14 mouse cellular contexts compared by ENCODE assay signal in genomic region chr9:107728919-107729670, GRCm38 (mm10). TPM values are rescaled to one million over a fixed set of nuclear protein-coding genes. Genes with fewer than 3 reads are reported as not detected.
DNase-seq lines count a peak whose midpoint lies in the region; ATAC-seq and TF ChIP-seq lines count a peak whose summit lies in the region.
"Had no signal": no experiment of that assay in that cellular context is flagged by ENCODE, and none has a peak within 500 bp of the region (broad histone marks: within the 10 kb centered on the region; RNA-seq: fewer than 3 reads in every experiment).

No protein-coding gene starts in this region.

- no peak overlapping the region for H3K9ac ChIP-seq in limb, embryonic 14.5 days (ENCODE audit: low read depth, low read length, severe bottlenecking)
- H3K9ac ChIP-seq: kidney, embryonic 15.5 days; limb, embryonic 15.5 days had no signal

- no peak overlapping the region for H3K4me3 ChIP-seq in forebrain, embryonic 10.5 days
- no peak overlapping the region for H3K4me3 ChIP-seq in hindbrain, embryonic 10.5 days
- no peak overlapping the region for H3K4me3 ChIP-seq in limb, embryonic 14.5 days (replicated peaks; ENCODE audit: low read length)
- no peak overlapping the region for H3K4me3 ChIP-seq in cerebellum, adult 2 months (replicated peaks; ENCODE audit: insufficient read depth, low read depth, low read length)
- H3K4me3 ChIP-seq: kidney, embryonic 15.5 days; limb, embryonic 15.5 days had no signal

- peaks cover 72% of the 10 kb centered on the region for H3K4me1 ChIP-seq in forebrain, embryonic 10.5 days
- H3K4me1 ChIP-seq in hindbrain, embryonic 10.5 days (replicated peaks), result peaks cover 75% of the 10 kb centered on the region
- H3K4me1 ChIP-seq in limb, embryonic 14.5 days (ENCODE audit: control insufficient read depth, insufficient read depth, low read length), result peaks cover 42% of the 10 kb centered on the region
- H3K4me1 ChIP-seq in cerebellum, adult 2 months (ENCODE audit: control insufficient read depth, insufficient read depth, low read length), result no peaks in the 10 kb centered on the region

- peaks cover 1% of the 10 kb centered on the region for H3K27me3 ChIP-seq in forebrain, embryonic 10.5 days (ENCODE audit: poor library complexity, severe bottlenecking)
- H3K27me3 ChIP-seq in hindbrain, embryonic 10.5 days (ENCODE audit: insufficient read depth, poor library complexity, severe bottlenecking), result peaks cover 14% of the 10 kb centered on the region; the same call in 1 of the 2 replicates
- H3K27me3 ChIP-seq in limb, embryonic 14.5 days (ENCODE audit: control insufficient read depth, insufficient read depth, low read length), result no peaks in the 10 kb centered on the region
- H3K27me3 ChIP-seq in cerebellum, adult 2 months (ENCODE audit: control insufficient read depth, insufficient read depth, low read length), result no peaks in the 10 kb centered on the region
- H3K27me3 ChIP-seq: kidney, embryonic 15.5 days; limb, embryonic 15.5 days had no signal

- TF ChIP-seq CTCF in cerebellum, adult 2 months (IDR thresholded peaks at IDR 0.05; ENCODE audit: borderline replicate concordance, insufficient read depth, low read depth, low read length), result no peak

- 0 out of 2 replicates have a peak overlapping the region, but pooled peaks have one; percentile 10 for H3K4me2 ChIP-seq in limb, embryonic 14.5 days (replicated peaks; ENCODE audit: low read depth, low read length, severe bottlenecking)
- H3K4me2 ChIP-seq: kidney, embryonic 15.5 days; limb, embryonic 15.5 days had no signal

- no peaks in the 10 kb centered on the region for H3K36me3 ChIP-seq in forebrain, embryonic 10.5 days (replicated peaks)
- H3K36me3 ChIP-seq in hindbrain, embryonic 10.5 days, result no peaks in the 10 kb centered on the region
- no peaks in the 10 kb centered on the region for H3K36me3 ChIP-seq in limb, embryonic 14.5 days (ENCODE audit: control insufficient read depth, insufficient read depth, low read length)
- H3K36me3 ChIP-seq: kidney, embryonic 15.5 days; limb, embryonic 15.5 days had no signal

- H3K27ac ChIP-seq in forebrain, embryonic 10.5 days, result peak overlapping the region; percentile 75
- H3K27ac ChIP-seq in hindbrain, embryonic 10.5 days, result peak overlapping the region; percentile 78
- peak overlapping the region; percentile 55; the same call in 1 of the 2 replicates for H3K27ac ChIP-seq in limb, embryonic 14.5 days (replicated peaks; ENCODE audit: low read depth, low read length)
- no peak overlapping the region for H3K27ac ChIP-seq in cerebellum, adult 2 months (ENCODE audit: insufficient read depth, low read length)

- ATAC-seq in limb, embryonic 14.5 days (ENCODE audit: low FRiP score, low read depth), result no peak

- no peak for TF ChIP-seq POLR2A in limb, embryonic 14.5 days (IDR thresholded peaks at IDR 0.05; ENCODE audit: borderline replicate concordance, extremely low read depth, insufficient read depth, insufficient read length)
- TF ChIP-seq POLR2A in cerebellum, adult 2 months (IDR thresholded peaks at IDR 0.05; ENCODE audit: borderline replicate concordance, insufficient read depth, low read length), result no peak

- DNase-seq in forebrain, embryonic 10.5 days (ENCODE audit: extremely low spot score, low spot score), result no peak
- DNase-seq in hindbrain, embryonic 10.5 days (ENCODE audit: low spot score), result no peak
- DNase-seq in limb, embryonic 14.5 days (ENCODE audit: low spot score), result no peak
- peak; percentile 33 for DNase-seq in retina, embryonic 14.5 days (ENCODE audit: low spot score)
- DNase-seq in cerebellum, adult 2 months, result no peak
- DNase-seq in left cerebral cortex, postnatal 14 days (ENCODE audit: low spot score in 2 of 2), result no peak
- DNase-seq in thymus, adult 18-20 months, result no peak
- DNase-seq: adrenal gland, postnatal 36 days; lung, postnatal 10 days; thymus, postnatal 25 days had no signal

- 74% methylated on average over 6 of the region's 6 CpGs for WGBS in forebrain, embryonic 10.5 days
- 73% methylated on average over 6 of the region's 6 CpGs for WGBS in hindbrain, embryonic 10.5 days
- WGBS in limb, embryonic 14.5 days, result 66% methylated on average over 6 of the region's 6 CpGs
- WGBS in cerebellum, adult 2 months, result 91% methylated on average over 6 of the region's 6 CpGs

- intact Hi-C loops in left cerebral cortex, postnatal 14 days (cut with DNase I), result no loop called here

- no peaks in the 10 kb centered on the region for H3K9me3 ChIP-seq in forebrain, embryonic 10.5 days
- H3K9me3 ChIP-seq in hindbrain, embryonic 10.5 days, result no peaks in the 10 kb centered on the region
- no peaks in the 10 kb centered on the region for H3K9me3 ChIP-seq in limb, embryonic 14.5 days (ENCODE audit: control insufficient read depth, low read length)
- H3K9me3 ChIP-seq: kidney, embryonic 15.5 days; limb, embryonic 15.5 days had no signal

RNA-seq across cellular contexts. Expression of gene Sema3f, which starts 18.8 kb away (rescaled TPM):
- 10.0 and 11.2 TPM in 2 replicates for polyA plus RNA-seq in forebrain, embryonic 10.5 days (2016; fragmentation: Nextera tagmentation; extraction: Ambion mirVana)
- 14.5 and 16.4 TPM in 2 replicates for polyA plus RNA-seq in hindbrain, embryonic 10.5 days (2016; fragmentation: Nextera tagmentation; extraction: Ambion mirVana)
- polyA plus RNA-seq in limb, embryonic 14.5 days (2012; rRNA removed), result 228 and 332 TPM in 2 replicates
- polyA plus RNA-seq in limb, embryonic 14.5 days (2014; fragmentation: Nextera tagmentation; extraction: Ambion mirVana), result 48.8 and 55.6 TPM in 2 replicates
- polyA plus RNA-seq in cerebellum, adult 2 months (2012; rRNA removed), result 30.4 and 31.8 TPM in 2 replicates
- total RNA-seq in left cerebral cortex, postnatal 14 days (2021), result 10 to 100 TPM; 11.7 to 16.2 TPM
- total RNA-seq: granulocyte monocyte progenitor cell, adult 5-6 weeks had no signal

RNA-seq across cellular contexts. Expression of gene Rbm5, which starts 41.7 kb away (rescaled TPM):
- 185 and 192 TPM in 2 replicates for polyA plus RNA-seq in forebrain, embryonic 10.5 days (2016; fragmentation: Nextera tagmentation; extraction: Ambion mirVana)
- 196 and 204 TPM in 2 replicates for polyA plus RNA-seq in hindbrain, embryonic 10.5 days (2016; fragmentation: Nextera tagmentation; extraction: Ambion mirVana)
- 185 and 196 TPM in 2 replicates for polyA plus RNA-seq in limb, embryonic 14.5 days (2012; rRNA removed)
- 163 and 181 TPM in 2 replicates for polyA plus RNA-seq in limb, embryonic 14.5 days (2014; fragmentation: Nextera tagmentation; extraction: Ambion mirVana)
- polyA plus RNA-seq in cerebellum, adult 2 months (2012; rRNA removed), result 126 and 129 TPM in 2 replicates
- 100 to 1,000 TPM; 147 to 166 TPM for total RNA-seq in left cerebral cortex, postnatal 14 days (2021)

RNA-seq across cellular contexts. Expression of gene Gnat1, which starts 49.6 kb away (rescaled TPM):
- 3.9 and 4.1 TPM in 2 replicates for polyA plus RNA-seq in forebrain, embryonic 10.5 days (2016; fragmentation: Nextera tagmentation; extraction: Ambion mirVana)
- polyA plus RNA-seq in hindbrain, embryonic 10.5 days (2016; fragmentation: Nextera tagmentation; extraction: Ambion mirVana), result 2.6 and 3.1 TPM in 2 replicates
- 0.28 and 0.44 TPM in 2 replicates for polyA plus RNA-seq in limb, embryonic 14.5 days (2012; rRNA removed)
- 0.55 and 0.57 TPM in 2 replicates for polyA plus RNA-seq in limb, embryonic 14.5 days (2014; fragmentation: Nextera tagmentation; extraction: Ambion mirVana)
- polyA plus RNA-seq in cerebellum, adult 2 months (2012; rRNA removed), result 0.15 and 0.36 TPM in 2 replicates
- total RNA-seq in left cerebral cortex, postnatal 14 days (2021), result under 1 TPM; 0.42 to 0.66 TPM
- total RNA-seq: adrenal gland, postnatal 36 days; granulocyte monocyte progenitor cell, adult 5-6 weeks; heart, postnatal 25 days had no signal

RNA-seq across cellular contexts. Expression of gene Slc38a3, which starts 59.8 kb away (rescaled TPM):
- polyA plus RNA-seq in forebrain, embryonic 10.5 days (2016; fragmentation: Nextera tagmentation; extraction: Ambion mirVana), result 8.8 and 9.0 TPM in 2 replicates
- polyA plus RNA-seq in hindbrain, embryonic 10.5 days (2016; fragmentation: Nextera tagmentation; extraction: Ambion mirVana), result 6.4 and 7.2 TPM in 2 replicates
- 22.4 and 31.8 TPM in 2 replicates for polyA plus RNA-seq in limb, embryonic 14.5 days (2012; rRNA removed)
- 3.7 and 6.0 TPM in 2 replicates for polyA plus RNA-seq in limb, embryonic 14.5 days (2014; fragmentation: Nextera tagmentation; extraction: Ambion mirVana)
- 145 and 152 TPM in 2 replicates for polyA plus RNA-seq in cerebellum, adult 2 months (2012; rRNA removed)
- 10 to 100 TPM; 79.5 to 87.1 TPM for total RNA-seq in left cerebral cortex, postnatal 14 days (2021)
- total RNA-seq: granulocyte monocyte progenitor cell, adult 5-6 weeks had no signal
